ENCODE assay signal across 24 mouse cellular contexts in genomic region chr5:142578192-142578591, GRCm38 (mm10). TPM values are rescaled to one million over a fixed set of nuclear protein-coding genes. Genes with fewer than 3 reads are reported as not detected.
A peak's percentile ranks its signal among the peaks of the same experiment; 100 is the strongest.
DNase-seq lines count a peak whose midpoint lies in the region; ATAC-seq and TF ChIP-seq lines count a peak whose summit lies in the region.
"Had no signal": no experiment of that assay in that cellular context is flagged by ENCODE, and none has a peak within 500 bp of the region (broad histone marks: within the 10 kb centered on the region; RNA-seq: fewer than 3 reads in every experiment).

No protein-coding gene starts in this region.

- H3K4me2 ChIP-seq in liver, embryonic 14.5 days (ENCODE audit: low read depth): no peak overlapping the region
- no peak overlapping the region for H3K4me2 ChIP-seq in liver, embryonic 12.5 days
- H3K4me2 ChIP-seq: embryonic facial prominence, embryonic 15.5 days; hindbrain, embryonic 13.5 days; limb, embryonic 15.5 days had no signal

- H3K9me3 ChIP-seq in liver, embryonic 14.5 days (ENCODE audit: control insufficient read depth, low read length): no peaks in the 10 kb centered on the region
- H3K9me3 ChIP-seq in liver, embryonic 12.5 days (replicated peaks): peaks cover 3% of the 10 kb centered on the region; the same call in 1 of the 2 replicates
- H3K9me3 ChIP-seq in MEL (replicated peaks; ENCODE audit: insufficient read depth, low read length): no peaks in the 10 kb centered on the region
- no peaks in the 10 kb centered on the region for H3K9me3 ChIP-seq in heart, embryonic 10.5 days
- H3K9me3 ChIP-seq: embryonic facial prominence, embryonic 15.5 days; hindbrain, embryonic 13.5 days; limb, embryonic 15.5 days had no signal

- 92% methylated on average over 10 of the region's 10 CpGs for WGBS in cerebellum, adult 2 months
- WGBS in liver, embryonic 14.5 days (ENCODE audit: insufficient replicate concordance): 72% methylated on average over 10 of the region's 10 CpGs
- 78% methylated on average over 10 of the region's 10 CpGs for WGBS in liver, embryonic 12.5 days (ENCODE audit: insufficient replicate concordance)
- WGBS in heart, embryonic 10.5 days: 83% methylated on average over 10 of the region's 10 CpGs

- no peak overlapping the region for H3K27ac ChIP-seq in cerebellum, adult 2 months (ENCODE audit: insufficient read depth, low read length)
- H3K27ac ChIP-seq in liver, embryonic 14.5 days: no peak overlapping the region
- no peak overlapping the region for H3K27ac ChIP-seq in liver, embryonic 12.5 days
- H3K27ac ChIP-seq in MEL (ENCODE audit: control insufficient read depth, low read depth, low read length): no peak overlapping the region
- H3K27ac ChIP-seq in heart, embryonic 10.5 days: no peak overlapping the region
- H3K27ac ChIP-seq: embryonic facial prominence, embryonic 15.5 days; hindbrain, embryonic 13.5 days; limb, embryonic 15.5 days had no signal

- H3K79me2 ChIP-seq in MEL (ENCODE audit: control insufficient read depth, insufficient read depth, low read length, poor library complexity): no peaks in the 10 kb centered on the region

- no peaks in the 10 kb centered on the region; the same call in 1 of the 2 replicates for H3K4me1 ChIP-seq in cerebellum, adult 2 months (ENCODE audit: control insufficient read depth, insufficient read depth, low read length)
- H3K4me1 ChIP-seq in liver, embryonic 14.5 days (replicated peaks; ENCODE audit: control insufficient read depth in 2 of 2, insufficient read depth in 2 of 2, low read length in 1 of 2): no peaks in the 10 kb centered on the region
- H3K4me1 ChIP-seq in liver, embryonic 12.5 days: no peaks in the 10 kb centered on the region
- H3K4me1 ChIP-seq in MEL (ENCODE audit: control insufficient read depth in 1 of 2, insufficient read depth in 2 of 2, low read length in 2 of 2): peaks cover 0 to 7% of the 10 kb centered on the region in 2 experiments; a peak in 1 of 4 replicates
- no peaks in the 10 kb centered on the region for H3K4me1 ChIP-seq in heart, embryonic 10.5 days
- H3K4me1 ChIP-seq: embryonic facial prominence, embryonic 15.5 days; limb, embryonic 15.5 days; megakaryocyte, embryonic 14.5 days had no signal

- ATAC-seq in liver, embryonic 14.5 days (ENCODE audit: insufficient read depth): no peak
- no peak for ATAC-seq in liver, embryonic 12.5 days
- ATAC-seq: lung, postnatal 0 days; midbrain, embryonic 16.5 days had no signal

- H3K4me3 ChIP-seq in cerebellum, adult 2 months (replicated peaks; ENCODE audit: insufficient read depth, low read depth, low read length): no peak overlapping the region
- no peak overlapping the region for H3K4me3 ChIP-seq in liver, embryonic 14.5 days (ENCODE audit: insufficient read depth in 1 of 2, low read depth in 2 of 2, low read length in 2 of 2)
- no peak overlapping the region for H3K4me3 ChIP-seq in liver, embryonic 12.5 days
- no peak overlapping the region for H3K4me3 ChIP-seq in MEL (ENCODE audit: control insufficient read depth in 1 of 2, insufficient read depth in 1 of 2, low read depth in 2 of 2, low read length in 2 of 2)
- no peak overlapping the region for H3K4me3 ChIP-seq in heart, embryonic 10.5 days
- H3K4me3 ChIP-seq: embryonic facial prominence, embryonic 15.5 days; hindbrain, embryonic 13.5 days; limb, embryonic 15.5 days; megakaryocyte, embryonic 14.5 days had no signal

- no peaks in the 10 kb centered on the region for H3K36me3 ChIP-seq in liver, embryonic 14.5 days (replicated peaks; ENCODE audit: control insufficient read depth, insufficient read depth, low read depth)
- H3K36me3 ChIP-seq in liver, embryonic 12.5 days: peaks cover 14% of the 10 kb centered on the region
- no peaks in the 10 kb centered on the region for H3K36me3 ChIP-seq in MEL (ENCODE audit: control insufficient read depth in 1 of 2, insufficient read depth in 2 of 2, low read length in 2 of 2)
- no peaks in the 10 kb centered on the region for H3K36me3 ChIP-seq in splenic B cell, adult 2 months (ENCODE audit: control insufficient read depth, insufficient read depth, low read length, poor library complexity, severe bottlenecking)
- H3K36me3 ChIP-seq in heart, embryonic 10.5 days: no peaks in the 10 kb centered on the region
- H3K36me3 ChIP-seq: embryonic facial prominence, embryonic 15.5 days; G1E; limb, embryonic 15.5 days had no signal

- TF ChIP-seq EP300 in liver, embryonic 14.5 days (IDR thresholded peaks at IDR 0.05; ENCODE audit: low read depth): no peak
- no peak for TF ChIP-seq EP300 in MEL (IDR thresholded peaks at IDR 0.05; ENCODE audit: low read depth in 1 of 2, low read length in 2 of 2)

- no peak for TF ChIP-seq POLR2A in cerebellum, adult 2 months (IDR thresholded peaks at IDR 0.05; ENCODE audit: borderline replicate concordance, insufficient read depth, low read length)
- no peak for TF ChIP-seq POLR2A in MEL (IDR thresholded peaks at IDR 0.05; ENCODE audit: control insufficient read depth in 1 of 2, insufficient read depth in 1 of 2, low read depth in 1 of 2, low read length in 2 of 2, poor library complexity in 1 of 2)

- H3K27me3 ChIP-seq in cerebellum, adult 2 months (ENCODE audit: control insufficient read depth, insufficient read depth, low read length): no peaks in the 10 kb centered on the region
- H3K27me3 ChIP-seq in liver, embryonic 14.5 days (ENCODE audit: control insufficient read depth, insufficient read depth, low read length): no peaks in the 10 kb centered on the region
- no peaks in the 10 kb centered on the region; the same call in 1 of the 2 replicates for H3K27me3 ChIP-seq in liver, embryonic 12.5 days (replicated peaks)
- no peaks in the 10 kb centered on the region for H3K27me3 ChIP-seq in MEL (ENCODE audit: control insufficient read depth in 1 of 2, insufficient read depth in 2 of 2, low read length in 2 of 2)
- no peaks in the 10 kb centered on the region; the same call in 1 of the 2 replicates for H3K27me3 ChIP-seq in splenic B cell, adult 2 months (ENCODE audit: control insufficient read depth, insufficient read depth, low read length, poor library complexity, severe bottlenecking)
- 0 out of 2 replicates have a peak, but pooled peaks cover 5% of the 10 kb centered on the region for H3K27me3 ChIP-seq in heart, embryonic 10.5 days (ENCODE audit: insufficient read depth, poor library complexity, severe bottlenecking)
- H3K27me3 ChIP-seq: embryonic facial prominence, embryonic 15.5 days; limb, embryonic 15.5 days had no signal

- no peak for TF ChIP-seq RAD21 in MEL (IDR thresholded peaks at IDR 0.05; ENCODE audit: low read depth, low read length)

- no peak overlapping the region for H3K9ac ChIP-seq in liver, embryonic 14.5 days (replicated peaks)
- H3K9ac ChIP-seq in liver, embryonic 12.5 days: no peak overlapping the region
- H3K9ac ChIP-seq in MEL (ENCODE audit: control insufficient read depth, low read depth, low read length, poor library complexity, severe bottlenecking): no peak overlapping the region
- H3K9ac ChIP-seq: embryonic facial prominence, embryonic 15.5 days; hindbrain, embryonic 13.5 days; limb, embryonic 15.5 days had no signal

- TF ChIP-seq CTCF in cerebellum, adult 2 months (IDR thresholded peaks at IDR 0.05; ENCODE audit: borderline replicate concordance, insufficient read depth, low read depth, low read length): peak; percentile 15; the same call in 1 of the 2 replicates
- TF ChIP-seq CTCF in liver, embryonic 14.5 days (IDR thresholded peaks at IDR 0.05; ENCODE audit: low read depth): peak; percentile 56
- TF ChIP-seq CTCF in MEL (IDR thresholded peaks at IDR 0.05 in 2 of 3, conservative IDR thresholded peaks at IDR 0.05 in 1 of 3; ENCODE audit: control insufficient read depth in 1 of 3, insufficient read depth in 1 of 3, low read depth in 2 of 3, low read length in 3 of 3, poor library complexity in 1 of 3, severe bottlenecking in 1 of 3): peak; percentile 20 to 37 (median 28); a peak in 5 of 6 replicates

- no peak for DNase-seq in cerebellum, adult 2 months
- no peak for DNase-seq in cerebellum, postnatal 14 days
- no peak for DNase-seq in liver, embryonic 14.5 days (ENCODE audit: low read depth in 3 of 3, low spot score in 3 of 3)
- DNase-seq in MEL (ENCODE audit: low read depth, low spot score): peak; percentile 16
- peak; percentile 5 for DNase-seq in splenic B cell, adult 2 months (ENCODE audit: low read depth, low spot score)
- DNase-seq in heart, embryonic 10.5 days (ENCODE audit: low spot score): no peak
- DNase-seq: adrenal gland, postnatal 10 days; cerebellum, adult 9-10 months; gastrocnemius, postnatal 36 days; heart, postnatal 10 days; kidney, adult 18-20 months; kidney, postnatal 25 days; layer of hippocampus, adult 9-11 months; right cerebral cortex, adult 18-20 months; thymus, postnatal 25 days had no signal

RNA-seq across cellular contexts. Expression of gene Radil, which starts 27.3 kb away (rescaled TPM):
- 28.7 and 31.6 TPM in 2 replicates for polyA plus RNA-seq in cerebellum, adult 2 months (2012; rRNA removed)
- polyA plus RNA-seq in liver, embryonic 14.5 days (2012; rRNA removed): 0.03 and 0.09 TPM in 2 replicates
- polyA plus RNA-seq in liver, embryonic 14.5 days (2014; fragmentation: Nextera tagmentation; extraction: Ambion mirVana): 0.05 and 0.08 TPM in 2 replicates
- polyA plus RNA-seq in liver, embryonic 12.5 days (2016; fragmentation: Nextera tagmentation; extraction: Ambion mirVana): 0.43 and 0.54 TPM in 2 replicates
- 0.26 and 0.27 TPM in 2 replicates for total RNA-seq in MEL (2012; rRNA removed)
- under 1 TPM in 1 of 2 experiments, not detected in 1; 0.07 TPM for polyA plus RNA-seq in MEL (2012; ENCODE audit: insufficient read depth in 1 of 2, insufficient read length in 2 of 2, low read depth in 1 of 2, low replicate concordance in 2 of 2, missing spikeins in 1 of 2)
- polyA plus RNA-seq in heart, embryonic 10.5 days (2016; fragmentation: Nextera tagmentation; extraction: Ambion mirVana): 10.9 and 14.4 TPM in 2 replicates
- polyA plus RNA-seq: G1E had no signal

RNA-seq across cellular contexts. Expression of gene Mmd2, which starts 30.4 kb away (rescaled TPM):
- 61.1 and 65.6 TPM in 2 replicates for polyA plus RNA-seq in cerebellum, adult 2 months (2012; rRNA removed)
- polyA plus RNA-seq in liver, embryonic 14.5 days (2012; rRNA removed): 6.0 and 6.7 TPM in 2 replicates
- polyA plus RNA-seq in liver, embryonic 14.5 days (2014; fragmentation: Nextera tagmentation; extraction: Ambion mirVana): 15.5 and 16.9 TPM in 2 replicates
- polyA plus RNA-seq in liver, embryonic 12.5 days (2016; fragmentation: Nextera tagmentation; extraction: Ambion mirVana): 15.3 and 17.3 TPM in 2 replicates
- not detected in 2 replicates for total RNA-seq in MEL (2012; rRNA removed)
- polyA plus RNA-seq in MEL (2012; ENCODE audit: insufficient read depth in 1 of 2, insufficient read length in 2 of 2, low read depth in 1 of 2, low replicate concordance in 2 of 2, missing spikeins in 1 of 2): not detected
- 0.15 and 4.8 TPM in 2 replicates for polyA plus RNA-seq in heart, embryonic 10.5 days (2016; fragmentation: Nextera tagmentation; extraction: Ambion mirVana)
- total RNA-seq: gastrocnemius, postnatal 36 days had no signal
- polyA plus RNA-seq: G1E; lung, postnatal 0 days had no signal

RNA-seq across cellular contexts. Expression of gene Papolb, which starts 48.3 kb away (rescaled TPM):
- 0.17 and 0.25 TPM in 2 replicates for polyA plus RNA-seq in cerebellum, adult 2 months (2012; rRNA removed)
- polyA plus RNA-seq in liver, embryonic 14.5 days (2012; rRNA removed): not detected in 2 replicates
- not detected in 2 replicates for polyA plus RNA-seq in liver, embryonic 14.5 days (2014; fragmentation: Nextera tagmentation; extraction: Ambion mirVana)
- 0.05 TPM in 1 of 2 replicates, not detected in the other for polyA plus RNA-seq in liver, embryonic 12.5 days (2016; fragmentation: Nextera tagmentation; extraction: Ambion mirVana)
- total RNA-seq in MEL (2012; rRNA removed): not detected in 2 replicates
- not detected for polyA plus RNA-seq in MEL (2012; ENCODE audit: insufficient read depth in 1 of 2, insufficient read length in 2 of 2, low read depth in 1 of 2, low replicate concordance in 2 of 2, missing spikeins in 1 of 2)
- polyA plus RNA-seq in heart, embryonic 10.5 days (2016; fragmentation: Nextera tagmentation; extraction: Ambion mirVana): 0.39 and 0.50 TPM in 2 replicates
- polyA plus RNA-seq: G1E; stomach, embryonic 16.5 days had no signal

RNA-seq across cellular contexts. Expression of gene Wipi2, which starts 49.3 kb away (rescaled TPM):
- 68.2 and 73.3 TPM in 2 replicates for polyA plus RNA-seq in cerebellum, adult 2 months (2012; rRNA removed)
- 16.0 and 20.5 TPM in 2 replicates for polyA plus RNA-seq in liver, embryonic 14.5 days (2012; rRNA removed)
- 28.3 and 34.4 TPM in 2 replicates for polyA plus RNA-seq in liver, embryonic 14.5 days (2014; fragmentation: Nextera tagmentation; extraction: Ambion mirVana)
- 46.7 and 50.1 TPM in 2 replicates for polyA plus RNA-seq in liver, embryonic 12.5 days (2016; fragmentation: Nextera tagmentation; extraction: Ambion mirVana)
- 38.6 and 39.0 TPM in 2 replicates for total RNA-seq in MEL (2012; rRNA removed)
- 10 to 100 TPM; 53.6 to 74.7 TPM for polyA plus RNA-seq in MEL (2012; ENCODE audit: insufficient read depth in 1 of 2, insufficient read length in 2 of 2, low read depth in 1 of 2, low replicate concordance in 2 of 2, missing spikeins in 1 of 2)
- polyA plus RNA-seq in heart, embryonic 10.5 days (2016; fragmentation: Nextera tagmentation; extraction: Ambion mirVana): 37.7 and 47.6 TPM in 2 replicates

Comparison
In these comparisons a context has a peak if more than half of its experiments do, and no peak if none do; other contexts are left out.
1. DNase-seq: peak in MEL (single experiment) and splenic B cell, adult 2 months (single experiment); none in cerebellum, adult 2 months (0 of 2), cerebellum, postnatal 14 days (0 of 2), liver, embryonic 14.5 days (0 of 3) and heart, embryonic 10.5 days (single experiment).
2. Peak in every context shown above with its lines, with median percentiles within 50 percentile points of each other: CTCF ChIP-seq.